Mouse (Mus musculus) embryo, embryonic 9.5 days (tissue): Measurements from ENCODE around the gene Scamp1.
A peak's percentile ranks its signal among the peaks of the same experiment; 100 is the strongest.

Experiments
- DNase-seq: peaks from one replicate; pipeline ENCODE4 v3.0.0-alpha.2; 2017; ENCODE audit errors: extremely low spot score

Gene Scamp1

GRCm38 (mm10) chr13:94224717-94225705, 60.6 kb downstream of the Scamp1 start:
- DNase-seq: no peak

DNA sequence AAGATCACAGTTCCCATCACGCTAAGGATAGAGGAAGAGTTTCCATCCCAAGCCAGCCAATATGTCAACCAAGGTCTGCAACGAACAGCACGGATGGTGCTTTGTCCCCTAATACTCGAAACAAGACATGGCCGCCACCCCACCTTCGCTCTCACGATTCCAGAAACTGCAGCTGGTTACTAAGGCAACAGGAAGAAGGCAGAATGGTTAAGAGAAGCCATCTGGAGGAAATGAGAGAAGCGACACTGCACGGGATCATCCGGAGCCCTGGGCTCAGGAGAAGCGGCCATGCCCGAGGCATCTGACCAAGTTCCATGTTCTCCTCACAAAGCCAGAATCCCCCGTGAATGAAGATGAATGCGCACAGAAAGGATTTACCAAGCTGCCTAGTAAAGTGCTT, 62.0 kb downstream of the Scamp1 start:
- DNase-seq: no peak

GRCm38 (mm10) chr13:94212716-94213115, 72.9 kb downstream of the Scamp1 start:
- DNase-seq: no peak

- DNase-seq: no peak
These were observed 73.5 kb downstream of the Scamp1 start for GRCm38 (mm10) chr13:94212179-94212578.

- DNase-seq: no peak
These were observed 74.2 kb downstream of the Scamp1 start for GRCm38 (mm10) chr13:94211236-94212119.

DNA sequence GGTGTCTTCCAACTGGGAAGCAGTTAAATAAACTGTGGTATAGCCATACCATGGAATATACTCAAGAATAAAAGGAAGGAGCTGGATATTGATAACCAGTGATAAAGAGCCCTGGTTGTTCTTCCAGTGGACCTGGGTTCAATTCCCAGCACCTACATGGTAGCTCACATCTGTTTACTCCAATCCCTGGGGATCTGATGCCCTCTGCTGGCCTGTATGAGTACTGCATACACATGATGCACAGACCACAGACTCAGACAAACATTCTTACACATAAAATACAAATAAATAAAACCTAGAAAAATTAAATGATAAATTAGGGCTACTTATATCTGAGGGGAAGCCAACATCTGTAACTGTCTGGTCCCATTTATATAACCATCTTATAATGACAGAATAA, 76.8 kb downstream of the Scamp1 start:
- DNase-seq: no peak

DNA sequence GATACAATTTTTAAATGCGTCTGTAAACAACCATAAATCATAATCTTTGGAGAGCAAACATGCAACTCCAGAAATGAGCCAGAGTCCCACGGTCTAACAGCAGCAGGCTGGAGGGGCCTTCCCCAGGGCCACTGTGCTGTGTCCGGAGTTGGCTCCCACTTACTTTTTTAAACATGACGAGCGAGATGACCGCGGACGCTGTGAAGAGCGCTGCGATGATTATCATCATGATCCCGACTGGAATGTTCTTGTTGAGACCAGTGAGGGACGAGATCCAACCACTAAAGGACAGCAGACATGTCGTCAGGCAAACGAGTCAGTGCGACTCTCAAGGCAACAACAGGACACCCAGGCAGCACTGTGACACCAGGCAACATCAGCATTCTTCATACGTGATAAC, 77.7 kb downstream of the Scamp1 start:
- no peak for DNase-seq

DNA sequence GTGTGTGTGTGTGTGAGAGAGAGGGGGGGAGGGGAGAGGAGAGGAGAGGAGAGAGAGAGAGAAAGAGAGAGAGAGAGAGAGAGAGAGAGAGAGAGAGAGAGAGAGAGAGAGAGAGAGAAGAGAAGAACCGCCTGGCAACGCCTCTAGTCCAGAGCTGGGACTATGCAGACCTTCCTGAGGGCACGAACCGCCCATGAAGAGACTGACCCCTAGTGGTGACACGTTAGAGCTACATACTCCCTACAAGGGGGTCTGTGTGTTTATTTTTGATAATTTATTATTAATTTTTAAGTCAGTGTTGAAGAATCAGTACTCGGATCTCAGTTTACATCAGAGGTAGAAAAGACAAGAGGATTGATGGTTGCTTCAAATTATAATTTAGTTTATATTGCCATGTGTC, 80.4 kb downstream of the Scamp1 start:
- peak; percentile 48 for DNase-seq

GRCm38 (mm10) chr13:94199829-94200228, 85.8 kb downstream of the Scamp1 start:
- no peak for DNase-seq

DNA sequence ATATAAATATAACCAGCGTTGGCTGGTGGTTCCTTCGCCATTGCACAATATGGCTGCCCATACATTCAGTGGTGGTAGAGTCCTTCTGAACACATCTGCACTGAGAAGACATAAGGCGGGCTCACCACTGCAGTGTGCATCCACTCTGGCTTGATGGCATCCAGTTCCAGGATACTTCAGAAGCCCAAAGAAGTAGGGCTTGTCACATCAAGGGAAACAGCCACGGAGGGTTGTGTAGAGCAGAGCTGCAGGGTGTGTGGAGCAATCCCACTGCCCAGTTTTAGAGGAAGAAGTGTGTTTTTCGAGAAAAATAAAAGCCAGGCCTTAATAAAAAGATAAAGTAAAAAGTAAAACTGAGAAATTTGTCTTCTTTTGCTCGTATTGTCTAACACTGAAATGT, 87.0 kb downstream of the Scamp1 start:
- DNase-seq: no peak

DNA sequence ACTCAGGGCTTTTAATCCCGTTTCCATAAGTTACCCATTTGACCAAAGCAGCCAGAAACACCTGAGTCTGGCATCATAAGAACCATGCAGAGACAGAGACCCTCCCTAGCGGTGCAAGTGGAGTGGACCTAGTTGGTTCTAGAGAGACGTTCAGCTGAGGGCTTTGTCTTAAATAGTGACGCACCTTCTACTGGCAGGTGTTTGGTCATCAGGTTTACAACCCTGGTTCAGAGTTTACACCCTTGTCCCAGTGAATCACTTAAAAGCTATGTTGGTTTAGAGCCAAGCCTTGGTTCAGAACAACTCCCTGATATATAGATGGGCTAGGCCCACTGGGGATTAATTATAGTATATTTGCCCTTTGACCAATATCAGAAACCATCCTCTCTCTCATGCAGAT, 92.4 kb downstream of the Scamp1 start:
- DNase-seq: no peak

GRCm38 (mm10) chr13:94190386-94190785, 95.3 kb downstream of the Scamp1 start:
- no peak for DNase-seq

- DNase-seq: no peak
These were observed 97.2 kb downstream of the Scamp1 start for GRCm38 (mm10) chr13:94188200-94189086.

- no peak for DNase-seq
These were observed 100.0 kb downstream of the Scamp1 start for GRCm38 (mm10) chr13:94185631-94186030.

- no peak for DNase-seq
These were observed 100.8 kb downstream of the Scamp1 start for GRCm38 (mm10) chr13:94184726-94185456.

DNA sequence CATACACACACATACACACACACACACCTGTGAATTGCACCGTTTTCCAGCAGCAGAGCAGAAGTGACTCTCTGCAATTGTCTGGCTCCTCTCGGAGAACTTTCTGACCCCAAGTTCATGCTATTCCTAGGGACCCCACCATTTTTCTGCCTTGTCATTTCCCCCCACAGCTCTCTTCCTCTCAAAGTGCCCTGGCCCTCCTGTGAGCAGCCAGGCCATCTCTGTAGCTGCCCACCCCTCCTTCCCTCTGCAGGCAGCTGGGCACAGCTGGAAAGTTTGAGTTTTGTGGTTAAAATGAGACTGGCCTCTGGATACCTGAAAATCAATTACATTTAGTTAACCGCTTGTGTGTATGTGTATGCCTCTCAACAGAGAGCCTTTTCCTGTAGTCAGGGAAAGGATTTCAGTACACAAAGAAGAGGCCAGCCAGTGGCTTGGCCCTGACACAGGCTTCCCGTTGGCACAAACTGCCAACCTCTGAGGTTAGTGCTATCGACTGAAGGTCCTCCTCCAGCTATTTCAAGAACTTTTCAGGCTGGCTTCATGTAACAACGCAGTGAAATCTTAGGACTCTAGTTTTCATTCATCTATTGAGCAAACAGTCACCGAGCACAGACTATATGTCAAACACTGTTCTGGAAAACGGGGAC, 102.2 kb downstream of the Scamp1 start:
- DNase-seq: no peak

DNA sequence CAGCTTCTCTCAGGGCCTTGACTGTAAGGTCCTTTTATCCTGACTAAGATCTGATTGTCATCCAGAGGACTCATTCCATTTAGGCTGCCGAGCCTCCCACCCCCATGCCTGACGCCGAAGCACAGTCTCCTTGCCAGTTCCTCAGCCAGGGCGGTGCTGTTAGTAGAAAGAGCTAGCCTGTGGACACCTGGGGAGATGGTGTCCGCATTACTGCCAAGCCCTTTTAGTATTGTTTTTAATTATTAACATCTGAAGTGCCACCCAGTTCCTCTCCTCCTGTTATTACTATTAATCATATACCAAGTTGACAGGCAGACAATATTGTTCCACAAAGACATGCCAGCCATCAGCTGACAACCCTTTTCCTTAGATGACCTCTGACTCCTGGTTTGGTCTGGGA, 103.6 kb downstream of the Scamp1 start:
- DNase-seq: no peak

DNA sequence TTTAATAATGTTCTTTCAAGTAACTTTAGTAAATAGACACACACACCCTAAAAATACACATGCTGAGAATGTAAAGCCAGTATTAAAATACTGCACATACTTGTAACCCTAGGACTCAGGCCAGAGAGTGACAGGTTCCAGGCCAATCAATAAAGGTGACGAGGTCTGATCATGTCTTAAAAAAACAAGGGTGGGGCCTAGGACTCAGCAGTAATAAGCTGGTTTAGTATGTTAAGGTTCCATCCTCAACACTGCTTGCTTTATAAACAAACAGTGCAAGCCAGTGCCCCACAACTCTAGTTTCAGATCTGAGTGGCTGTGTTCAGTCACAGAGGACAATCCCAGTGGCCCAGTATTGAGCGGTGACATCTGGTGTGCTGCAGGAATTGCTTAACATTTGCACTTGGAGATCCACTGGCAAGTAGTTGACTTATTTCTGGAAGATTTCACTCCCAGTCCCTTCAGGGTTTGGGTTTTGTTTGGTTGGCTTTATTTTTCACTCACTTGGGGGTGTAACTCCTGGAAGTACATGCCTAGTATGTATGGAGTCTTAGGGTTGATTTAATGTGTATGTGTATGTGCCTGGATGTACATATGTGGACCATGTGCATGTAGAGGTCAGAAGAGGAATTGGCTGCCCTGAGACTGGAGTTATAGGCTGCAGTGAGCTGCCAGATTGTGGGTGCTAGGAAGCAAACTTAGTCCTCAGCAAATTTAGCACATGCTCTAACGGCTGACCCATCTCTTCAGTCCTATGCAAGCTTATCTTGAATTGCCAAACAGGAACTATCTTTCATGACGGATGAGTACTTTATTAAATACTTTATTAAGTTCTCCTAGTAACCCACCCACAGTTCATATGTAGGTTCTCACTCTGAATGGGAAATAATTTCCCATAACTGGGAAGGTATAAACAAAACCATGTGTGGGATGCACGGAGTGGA, 104.9 kb downstream of the Scamp1 start:
- DNase-seq: no peak

DNA sequence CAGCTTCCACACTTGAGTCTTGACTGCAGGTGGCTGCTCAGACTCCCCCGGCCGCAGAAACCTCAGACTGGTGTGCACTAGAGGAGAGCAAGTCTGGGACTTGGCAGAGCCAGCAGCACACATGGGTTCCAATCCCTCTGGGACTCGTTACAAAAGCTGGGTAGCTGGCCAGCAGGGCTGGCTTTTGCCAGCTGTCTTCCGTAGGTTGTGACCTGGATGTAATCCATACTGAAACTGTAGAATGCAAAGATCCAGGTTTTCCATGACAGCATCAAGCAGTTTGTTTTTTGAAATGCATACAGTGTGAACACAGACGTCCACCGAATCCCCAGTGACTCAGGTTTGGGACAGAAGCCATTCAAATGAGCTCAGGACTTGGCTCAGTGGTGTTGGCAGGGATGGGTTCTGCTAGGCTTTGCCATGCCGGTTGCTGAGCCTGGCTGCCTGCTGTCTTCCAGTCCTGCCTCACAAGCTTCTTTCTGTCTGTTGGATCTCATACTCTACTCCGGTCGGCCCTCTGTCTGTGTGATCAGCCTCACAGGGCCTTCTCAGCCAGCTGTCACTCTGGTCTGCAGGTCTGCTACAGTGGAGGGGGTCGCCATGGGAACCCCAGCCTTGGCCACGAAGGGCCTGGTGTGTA, 107.1 kb downstream of the Scamp1 start:
- no peak for DNase-seq
